Mouse (Mus musculus) left cerebral cortex, adult 2 months (tissue): ENCODE measurements around the gene Herc1. TPM values are rescaled to one million over a fixed set of nuclear protein-coding genes. Genes with fewer than 3 reads are reported as not detected.
A peak's percentile ranks its signal among the peaks of the same experiment; 100 is the strongest.

Experiments
- DNase-seq, 2 experiments: peaks; one replicate each; pipeline ENCODE4 v3.0.0; 2021 to 2022; ENCODE audit warnings: low spot score in 2 of 2, mixed read lengths in 1 of 2; ENCODE audit errors: extremely low spot score in 1 of 2
- H3K27ac ChIP-seq: fragments of 200-600 bp; 2 replicates; pipeline ENCODE4 v1.8.1; 2022
- H3K4me3 ChIP-seq: fragments of 200-600 bp; 2 replicates; pipeline ENCODE4 v1.8.1; 2022
- CTCF ChIP-seq: fragments of 200-600 bp; IDR thresholded peaks from 2 replicates; pipeline ENCODE4 v1.8.1; 2022; ENCODE audit warnings: antibody characterized with exemption, mild to moderate bottlenecking, moderate library complexity
- intact Hi-C: fragments of 180-260 bp; cut with DNase I; formaldehyde crosslinking; loops from one replicate; pipeline ENCODE4 v1.15.1; 2025
- total RNA-seq, 2 experiments: library from RNA; stranded (reverse); gene quantifications; 2 replicates each; pipeline ENCODE4 v1.2.3; 2021

Herc1 gene
- total RNA-seq, 2 experiments from 2014 or later: 128 to 132 TPM

GRCm38 (mm10) chr9:66506011-66506410, 155.8 kb downstream of the Herc1 start:
- no peak for DNase-seq
- intact Hi-C loops: no loop called here
- Histone ChIP-seq H3K27ac (peak overlapping the region; percentile 82; the same call in 1 of the 2 replicates), H3K4me3 (no peak overlapping the region)
- no peak for TF ChIP-seq CTCF

GRCm38 (mm10) chr9:66506424-66506823, 156.2 kb downstream of the Herc1 start:
- intact Hi-C loops: no loop called here
- peak overlapping the region; percentile 82; the same call in 1 of the 2 replicates for H3K27ac ChIP-seq
- no peak for TF ChIP-seq CTCF
- no peak for DNase-seq
- no peak overlapping the region for H3K4me3 ChIP-seq

DNA sequence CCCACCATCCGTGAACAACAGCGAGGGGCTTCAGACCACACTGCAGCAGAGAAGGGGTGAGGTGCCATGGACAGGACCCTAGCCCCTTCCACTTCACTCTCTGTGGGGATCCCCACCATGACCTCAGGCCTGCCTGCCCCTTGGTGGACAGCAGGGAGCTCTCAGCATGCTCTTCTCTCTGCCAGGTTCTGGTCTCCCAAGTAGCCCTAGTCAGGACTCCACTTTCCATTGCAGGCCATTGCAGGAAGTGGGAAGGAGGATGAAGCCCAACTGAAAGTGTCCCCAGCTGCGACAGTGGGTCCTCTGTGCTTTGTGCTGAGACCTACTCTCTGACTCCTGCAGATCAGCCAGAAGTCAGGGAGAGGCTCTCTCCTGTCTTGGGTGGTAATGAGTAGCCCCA, 157.4 kb downstream of the Herc1 start:
- Histone ChIP-seq H3K27ac (no peak overlapping the region), H3K4me3 (no peak overlapping the region)
- DNase-seq: no peak
- intact Hi-C loops: no loop called here
- TF ChIP-seq CTCF: no peak

DNA sequence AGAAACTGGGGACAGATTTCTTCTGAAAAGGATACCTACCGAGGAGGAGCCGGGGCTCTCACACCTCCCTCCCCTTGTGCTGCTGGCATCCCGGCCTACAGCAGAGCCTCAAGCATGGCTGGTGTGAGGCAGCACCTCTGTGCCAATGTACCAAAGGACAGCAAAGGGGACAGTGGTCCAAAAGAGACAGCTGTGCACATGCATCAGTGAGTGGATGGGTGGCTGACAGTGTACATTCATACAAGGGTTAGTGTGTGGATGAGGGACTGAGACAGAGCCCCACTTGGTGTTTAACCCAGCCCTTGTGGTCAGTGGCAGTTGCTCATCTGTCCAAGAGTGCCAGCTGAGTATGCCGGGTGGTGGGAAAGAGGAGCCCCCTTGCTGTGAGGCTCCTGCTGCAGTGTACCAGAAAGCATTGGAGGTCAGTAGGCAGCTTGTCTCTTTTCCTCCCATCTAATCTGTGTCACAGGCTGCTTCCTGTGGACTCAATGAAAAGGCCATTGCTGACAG, 158.7 kb downstream of the Herc1 start:
- Histone ChIP-seq H3K27ac (peak overlapping the region; percentile 47), H3K4me3 (no peak overlapping the region)
- TF ChIP-seq CTCF: no peak
- no peak for DNase-seq
- intact Hi-C loops: no loop called here

DNA sequence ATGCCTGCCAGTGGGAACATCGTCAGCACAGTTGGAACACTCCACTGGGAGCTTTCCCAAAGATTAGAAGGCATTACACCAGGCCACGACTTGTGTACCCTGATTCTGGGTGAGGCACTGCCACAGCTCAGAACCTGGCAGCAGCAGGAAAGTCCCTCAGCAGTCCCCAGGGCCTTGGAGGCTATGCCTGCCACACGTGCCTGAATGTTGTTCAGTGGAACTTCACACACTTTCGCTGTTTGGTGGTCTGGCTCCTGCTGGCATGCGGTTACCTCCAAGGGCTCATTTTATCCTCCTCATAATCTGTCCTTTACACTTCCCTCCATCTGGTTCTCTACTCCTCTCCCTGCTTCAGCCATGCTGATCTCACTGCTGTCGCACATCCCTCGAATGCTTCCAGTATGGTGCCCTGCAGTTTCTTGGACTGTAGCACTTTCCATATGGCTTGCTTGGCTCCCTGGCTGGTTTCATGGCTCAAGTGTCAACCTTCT, 160.1 kb downstream of the Herc1 start:
- no peak overlapping the region for H3K4me3 ChIP-seq
- intact Hi-C loops: loop anchor here (5.0 to 10.0 kb wide), 4 partner anchors 82 to 474 kb away; partner anchors contain the start of genes Aph1c and Usp3
- H3K27ac ChIP-seq: peak overlapping the region; percentile 95
- no peak for DNase-seq
- no peak for TF ChIP-seq CTCF

DNA sequence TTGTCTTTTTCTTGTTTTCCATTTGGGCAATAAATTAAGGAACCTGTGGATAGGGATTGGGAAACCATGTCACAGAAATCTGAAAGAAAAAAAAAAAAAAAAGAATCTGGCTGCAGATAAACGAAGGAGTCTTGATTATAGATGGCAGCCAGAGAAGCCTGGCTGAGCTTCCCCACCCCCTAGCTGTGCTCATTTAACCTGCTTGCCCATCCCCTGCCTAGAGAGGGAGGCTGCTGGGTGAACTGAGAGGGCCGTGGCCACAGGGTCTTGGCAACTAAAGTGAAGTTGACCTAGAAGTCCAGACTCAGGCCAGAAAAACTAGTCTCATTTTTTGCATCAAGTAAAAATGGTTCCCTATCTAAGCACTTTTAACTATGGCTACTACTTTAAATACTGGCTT, 160.7 kb downstream of the Herc1 start:
- Histone ChIP-seq H3K27ac (peak overlapping the region; percentile 95), H3K4me3 (peak overlapping the region; percentile 65)
- TF ChIP-seq CTCF: no peak
- no peak for DNase-seq
- intact Hi-C loops: loop anchor here (5.0 to 10.0 kb wide), 4 partner anchors 81 to 474 kb away; partner anchors contain the start of genes Aph1c and Usp3

- no peak; the same call in 1 of the 2 replicates for TF ChIP-seq CTCF
- peak overlapping the region; percentile 65 for H3K4me3 ChIP-seq
- DNase-seq: peak; percentile 96 to 97
- H3K27ac ChIP-seq: peak overlapping the region; percentile 99
- intact Hi-C loops: loop anchor here (2.0 to 10.0 kb wide), 5 partner anchors 81 to 473 kb away; partner anchors contain the start of genes Aph1b, Aph1c and Usp3
These were observed 161.5 kb downstream of the Herc1 start for GRCm38 (mm10) chr9:66511580-66512350.

DNA sequence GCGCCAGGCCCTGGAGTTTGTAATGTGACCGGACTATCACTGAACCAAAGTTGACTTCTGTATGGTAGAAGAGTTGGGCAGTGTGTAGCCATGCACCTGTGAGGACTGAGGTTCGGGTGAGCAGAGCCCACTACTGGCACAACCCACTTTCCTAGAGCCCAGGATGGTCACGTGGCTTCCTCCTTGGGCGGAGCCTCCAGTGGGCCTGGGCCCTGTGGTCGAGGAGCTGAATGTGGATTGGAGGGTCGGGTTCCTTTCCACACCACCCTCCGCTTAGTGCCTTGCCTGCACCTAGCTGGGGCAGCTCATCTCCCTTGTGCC, 162.1 kb downstream of the Herc1 start:
- intact Hi-C loops: loop anchor here (2.0 to 10.0 kb wide), 5 partner anchors 80 to 472 kb away; partner anchors contain the start of genes Aph1b, Aph1c and Usp3
- no peak for TF ChIP-seq CTCF
- Histone ChIP-seq H3K4me3 (peak overlapping the region; percentile 65), H3K27ac (peak overlapping the region; percentile 99)
- DNase-seq: peak; percentile 78 to 86

DNA sequence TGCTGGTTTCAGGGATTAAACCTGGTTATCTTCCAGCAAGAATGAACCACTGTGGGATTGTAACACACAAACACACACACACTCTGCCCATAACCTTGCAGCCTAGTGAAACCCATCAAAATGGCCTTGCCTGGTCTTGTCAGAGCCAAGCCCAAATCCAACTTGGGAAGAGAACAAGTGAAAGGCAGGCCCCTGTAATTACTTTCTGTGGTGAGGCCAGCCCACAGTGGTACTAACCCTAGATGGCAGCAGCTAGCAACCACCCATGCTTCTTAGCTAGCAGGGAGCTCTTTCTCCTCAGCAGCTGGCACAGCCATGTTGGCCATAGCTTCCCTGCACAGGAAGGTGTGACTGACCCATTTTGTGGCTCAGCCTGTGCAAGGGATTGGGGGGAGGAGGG, 162.9 kb downstream of the Herc1 start:
- Histone ChIP-seq H3K27ac (peak overlapping the region; percentile 99), H3K4me3 (no peak overlapping the region; the same call in 1 of the 2 replicates)
- peak; percentile 28 for TF ChIP-seq CTCF
- intact Hi-C loops: loop anchor here (2.0 to 10.0 kb wide), 5 partner anchors 79 to 472 kb away; partner anchors contain the start of genes Aph1b, Aph1c and Usp3
- peak in 1 of 2 experiments; percentile 33 for DNase-seq

GRCm38 (mm10) chr9:66513661-66514255, 163.5 kb downstream of the Herc1 start:
- intact Hi-C loops: loop anchor here (2.0 to 10.0 kb wide), 5 partner anchors 79 to 471 kb away; partner anchors contain the start of genes Aph1b, Aph1c and Usp3
- DNase-seq: no peak
- Histone ChIP-seq H3K4me3 (no peak overlapping the region), H3K27ac (peak overlapping the region; percentile 99)
- no peak for TF ChIP-seq CTCF

GRCm38 (mm10) chr9:66514256-66514770, 164.1 kb downstream of the Herc1 start, which contains the start of gene Fbxl22:
Gene Fbxl22 (minus strand): TSS chr9:66514593.
- peak; percentile 67 for TF ChIP-seq CTCF
- intact Hi-C loops: loop anchor here (5.0 to 10.0 kb wide), 4 partner anchors 78 to 470 kb away; partner anchors contain the start of genes Aph1c and Usp3
- Histone ChIP-seq H3K27ac (peak within 1 kb of the TSS; percentile 99), H3K4me3 (no peak within 1 kb of the TSS)
- DNase-seq: peak; percentile 46 to 63
